Mouse (Mus musculus): ENCODE results near the gene Pxdn. TPM values are rescaled to one million over a fixed set of nuclear protein-coding genes. Genes with fewer than 3 reads are reported as not detected.

Gene Pxdn
- polyA plus RNA-seq, 1 experiment: 9.4 TPM

DNA sequence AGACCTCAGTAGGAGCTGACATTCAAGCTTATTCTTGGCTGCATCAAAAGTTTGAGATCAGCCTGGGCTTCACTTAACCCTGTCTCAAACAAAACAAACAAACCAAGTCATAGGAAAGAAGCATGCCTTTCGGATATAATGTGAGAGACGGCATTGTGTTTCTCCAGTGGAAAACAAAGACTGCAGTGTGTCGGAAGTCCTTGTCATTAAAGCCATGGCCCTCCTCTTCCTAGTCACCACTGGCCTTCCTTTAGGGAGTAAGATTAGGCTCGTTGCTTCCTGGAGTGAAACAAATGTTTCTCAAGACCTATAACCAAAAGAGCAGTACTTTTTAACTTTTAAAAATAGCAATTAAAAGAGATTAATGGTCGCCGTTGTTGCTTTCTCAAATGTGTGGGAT, 13.6 kb downstream of the Pxdn start:
- DNase-seq (ENCODE audit: low read depth, low spot score): no peak
- 43% methylated on average over 6 of the region's 6 CpGs for WGBS

DNA sequence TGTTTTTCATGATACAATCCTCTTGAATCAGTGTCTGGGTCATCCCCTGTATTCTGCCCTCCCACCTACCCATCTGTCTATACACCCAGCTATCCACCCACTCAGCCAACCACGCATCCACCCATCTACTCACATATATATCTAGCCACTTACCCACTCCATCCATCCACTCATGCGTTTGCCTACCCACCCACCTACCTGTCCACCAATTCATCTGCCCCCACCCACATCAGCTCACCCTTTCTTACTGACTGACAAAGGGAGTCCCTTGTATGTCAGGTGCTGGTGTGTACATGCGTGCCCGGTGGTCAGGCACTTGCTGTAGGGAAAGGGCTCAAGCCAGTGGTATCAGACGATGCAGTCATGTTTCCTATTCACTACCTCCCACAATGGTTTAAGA, 14.1 kb downstream of the Pxdn start:
- whole genome bisulfite sequencing: 77% methylated on average over 5 of the region's 5 CpGs
- no peak for DNase-seq (ENCODE audit: low read depth, low spot score)

DNA sequence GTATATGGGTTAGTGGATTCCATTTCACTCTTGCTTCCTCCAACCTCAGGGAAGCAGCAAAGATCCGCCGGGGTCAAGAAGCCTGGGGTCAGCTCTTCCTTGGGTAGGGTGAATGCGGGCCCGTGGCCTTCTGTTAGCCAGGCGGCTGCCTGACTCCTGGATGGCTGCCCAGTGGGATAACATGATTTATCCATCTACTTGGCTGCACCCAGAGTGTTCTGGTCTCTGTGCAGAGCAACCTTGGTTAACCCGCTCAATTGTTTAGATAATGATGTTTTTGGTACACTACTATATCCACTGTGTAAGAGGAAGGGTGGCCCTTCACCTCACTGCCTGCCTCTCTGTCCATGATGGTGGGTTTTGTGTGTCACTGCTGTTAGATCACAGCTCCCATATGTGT, 14.7 kb downstream of the Pxdn start:
- 63% methylated on average over 6 of the region's 6 CpGs for WGBS
- DNase-seq (ENCODE audit: low read depth, low spot score): no peak

DNA sequence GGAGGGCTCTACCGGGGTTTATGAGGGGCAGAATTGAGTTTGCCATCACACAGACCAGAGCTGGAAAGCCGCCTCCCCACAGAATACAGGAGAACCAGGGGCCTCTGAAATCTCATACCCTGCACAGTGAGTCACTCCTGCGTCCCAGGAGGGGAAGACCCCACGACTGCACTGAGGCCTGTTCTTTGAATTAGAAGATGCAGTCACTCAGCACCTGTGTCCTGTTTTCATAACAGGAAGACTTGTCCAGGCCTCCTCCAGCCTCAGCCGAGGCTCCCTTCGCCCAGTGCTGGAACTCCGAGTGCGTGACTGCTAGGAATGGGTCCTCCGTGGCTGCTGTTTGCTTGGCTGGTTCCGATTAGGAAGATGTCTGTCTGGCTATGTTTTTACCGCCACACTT, 16.6 kb downstream of the Pxdn start:
- DNase-seq (ENCODE audit: low read depth, low spot score): no peak
- WGBS: 56% methylated on average over 11 of the region's 11 CpGs

DNA sequence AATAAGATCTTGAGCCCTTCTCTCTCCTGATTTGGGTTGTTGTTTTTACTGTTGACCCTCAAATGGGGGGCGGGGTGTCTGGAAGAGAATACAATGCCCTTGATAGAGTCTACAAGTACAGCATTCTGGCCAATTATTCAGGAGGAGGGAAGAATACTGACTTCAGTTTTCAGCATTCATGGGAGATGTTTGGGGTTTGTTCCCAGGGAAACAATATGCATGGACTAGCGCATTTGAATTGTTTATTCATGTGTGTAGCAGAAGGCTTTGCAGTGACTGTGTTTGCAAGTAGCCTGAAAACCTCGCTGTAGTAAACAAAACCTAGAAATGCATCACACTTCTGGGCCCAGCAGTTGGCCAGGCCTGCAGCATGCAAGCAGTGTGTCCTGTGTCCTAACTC, 17.1 kb downstream of the Pxdn start:
- no peak for DNase-seq (ENCODE audit: low read depth, low spot score)
- 69% methylated on average over 3 of the region's 3 CpGs for WGBS

DNA sequence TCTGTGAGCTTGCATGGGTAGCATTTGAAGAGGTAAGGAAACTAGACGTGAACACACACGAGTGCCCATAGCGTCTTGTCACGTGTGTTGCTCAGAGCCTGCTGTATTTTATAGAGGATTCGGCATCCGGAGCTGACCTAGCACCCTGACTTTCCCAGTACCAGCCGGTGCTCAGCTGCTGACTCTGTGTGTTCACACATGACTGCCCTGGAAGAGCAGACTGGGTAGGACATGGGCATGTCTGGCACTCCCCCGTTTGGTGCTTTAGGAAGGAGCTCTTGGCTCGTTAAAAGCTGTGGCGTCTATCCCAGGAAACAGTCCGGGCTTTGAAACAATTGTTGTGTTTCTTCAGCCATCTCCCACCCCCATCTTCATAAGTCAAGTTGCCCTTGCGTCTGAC, 19.6 kb downstream of the Pxdn start:
- DNase-seq (ENCODE audit: low read depth, low spot score): no peak
- 66% methylated on average over 12 of the region's 12 CpGs for WGBS

DNA sequence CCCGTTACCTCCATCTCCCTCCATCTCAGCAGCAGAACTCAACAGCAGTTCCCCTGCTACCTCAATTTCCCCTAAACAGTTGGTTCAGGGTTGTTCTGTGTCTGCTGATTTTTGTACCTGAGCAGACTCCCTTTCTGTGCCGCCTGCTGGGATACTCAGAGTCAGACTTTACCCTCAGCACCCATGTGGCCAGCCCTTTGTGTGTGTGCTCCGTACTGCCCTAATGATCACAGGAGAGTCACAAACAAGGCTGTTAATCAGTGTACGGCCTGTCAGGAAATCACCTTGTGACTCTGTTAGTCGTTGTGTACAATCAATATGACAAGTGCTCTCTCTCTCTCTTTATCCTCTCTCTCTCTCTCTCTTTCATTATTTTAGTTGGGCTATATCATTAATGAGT, 21.2 kb downstream of the Pxdn start:
- DNase-seq (ENCODE audit: low read depth, low spot score): no peak
- WGBS: 67% methylated on average over 5 of the region's 5 CpGs

DNA sequence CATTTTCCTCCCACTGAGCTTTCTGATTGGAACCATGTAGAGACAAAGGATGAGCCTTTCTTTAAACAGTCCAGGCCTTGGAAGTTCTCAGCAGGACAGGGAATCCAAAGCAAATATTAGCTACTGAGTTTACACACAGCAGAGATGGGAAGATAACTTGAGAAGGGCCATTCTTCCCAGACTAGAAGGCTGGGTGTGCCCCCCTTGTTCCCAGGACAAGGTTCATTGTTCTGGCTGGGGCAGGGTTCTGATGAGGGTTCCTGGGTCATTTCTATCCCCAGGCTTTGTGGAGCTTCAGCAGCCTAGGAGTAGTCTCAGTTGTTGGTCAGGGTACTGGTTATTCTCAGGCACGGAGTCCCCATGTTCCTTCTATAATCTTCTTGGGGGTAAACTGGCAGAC, 23.6 kb downstream of the Pxdn start:
- DNase-seq (ENCODE audit: low read depth, low spot score): no peak
- WGBS: 63% methylated on average over 1 of the region's 1 CpGs

DNA sequence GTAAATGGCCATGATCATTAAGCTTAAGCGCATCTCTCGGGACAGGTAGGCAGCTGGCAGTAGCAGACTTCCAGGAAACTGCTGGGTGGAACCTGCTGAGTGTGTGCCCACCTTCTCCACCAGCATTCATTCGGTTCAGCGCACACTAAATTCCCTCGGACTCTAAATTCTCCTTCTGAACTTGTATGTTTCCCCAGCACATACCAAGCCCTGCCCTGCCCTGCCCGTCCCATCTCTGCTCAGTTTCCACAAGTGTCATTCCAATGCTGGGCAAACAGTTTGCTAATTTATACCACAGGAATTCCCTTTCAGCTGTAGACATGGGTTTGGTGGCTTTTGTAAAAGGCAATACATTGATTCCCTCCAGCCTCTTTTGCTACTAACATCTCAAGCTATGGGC, 27.6 kb downstream of the Pxdn start:
- DNase-seq (ENCODE audit: low read depth, low spot score): no peak
- WGBS: 53% methylated on average over 6 of the region's 6 CpGs

DNA sequence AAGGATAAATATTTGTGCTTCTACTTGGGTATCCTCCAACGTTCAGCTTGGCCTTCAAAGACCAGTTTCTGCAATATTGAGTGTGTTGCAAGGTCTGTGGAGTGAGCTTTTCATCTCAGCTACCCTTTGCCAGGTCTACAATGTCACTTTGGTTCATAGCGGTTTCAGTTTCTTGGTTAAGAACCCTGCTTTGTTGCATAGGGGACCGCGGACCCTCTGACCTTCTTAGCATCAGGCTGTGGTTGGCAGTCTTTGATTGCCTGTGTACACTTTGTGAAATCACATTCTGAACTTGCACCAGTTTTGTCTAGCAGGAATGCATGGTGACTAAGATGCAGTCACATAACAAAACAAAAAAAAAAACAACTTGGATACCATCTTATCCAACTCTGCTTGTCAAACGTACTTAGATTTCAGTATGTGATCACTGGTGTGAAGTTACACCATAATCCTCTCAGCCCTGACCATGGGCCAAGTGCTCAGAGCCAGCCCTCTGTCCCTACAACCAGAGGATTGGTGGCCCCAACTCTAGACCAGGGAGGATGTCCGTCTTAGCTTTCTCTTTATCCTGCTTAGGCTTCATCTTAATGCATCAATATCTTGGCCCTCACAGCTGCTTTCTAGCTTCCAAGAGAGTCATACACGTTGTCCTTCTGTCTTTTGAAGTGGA, 34.5 kb downstream of the Pxdn start:
- 72% methylated on average over 7 of the region's 7 CpGs for WGBS
- DNase-seq (ENCODE audit: low read depth, low spot score): no peak

DNA sequence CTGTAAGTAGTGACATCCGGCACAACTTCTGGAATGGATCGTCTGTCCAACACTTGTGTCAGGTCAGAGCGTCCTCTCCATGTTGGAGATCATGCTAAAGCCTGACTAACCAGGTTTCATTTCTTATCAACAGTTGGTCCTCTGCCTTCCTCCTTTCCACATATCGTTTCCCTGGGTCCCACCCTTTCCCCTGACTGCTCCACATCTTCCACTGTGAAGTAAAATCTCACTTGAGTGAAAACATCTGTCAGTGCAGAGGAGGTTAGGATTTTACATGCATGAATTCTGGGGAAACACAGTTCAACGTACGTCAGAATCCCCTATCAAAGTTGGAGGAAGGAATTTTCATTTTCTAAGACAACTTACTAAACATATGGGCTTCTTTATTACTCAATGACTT, 35.1 kb downstream of the Pxdn start:
- WGBS: 67% methylated on average over 6 of the region's 6 CpGs
- DNase-seq (ENCODE audit: low read depth, low spot score): no peak

DNA sequence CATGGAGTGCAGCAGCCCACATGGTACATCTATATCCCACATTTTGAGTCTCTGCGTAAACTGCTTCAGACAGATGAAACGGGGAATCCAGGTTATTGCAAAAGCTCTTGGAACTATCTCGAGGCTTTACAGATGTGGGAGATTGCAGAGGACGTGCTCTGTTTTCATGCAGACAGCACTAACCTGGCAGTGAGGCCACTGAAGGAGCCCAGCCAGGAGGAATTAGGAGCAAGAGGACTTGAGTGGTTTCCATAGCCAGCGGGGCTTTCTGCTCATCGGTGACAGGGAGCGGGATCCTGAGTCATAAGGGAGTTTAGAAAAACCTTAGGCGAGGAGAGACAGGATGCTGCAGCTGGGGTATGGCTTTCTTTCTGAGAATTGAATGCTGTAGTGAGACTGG, 42.7 kb downstream of the Pxdn start:
- WGBS: 78% methylated on average over 8 of the region's 8 CpGs
- no peak for DNase-seq (ENCODE audit: low read depth, low spot score)

DNA sequence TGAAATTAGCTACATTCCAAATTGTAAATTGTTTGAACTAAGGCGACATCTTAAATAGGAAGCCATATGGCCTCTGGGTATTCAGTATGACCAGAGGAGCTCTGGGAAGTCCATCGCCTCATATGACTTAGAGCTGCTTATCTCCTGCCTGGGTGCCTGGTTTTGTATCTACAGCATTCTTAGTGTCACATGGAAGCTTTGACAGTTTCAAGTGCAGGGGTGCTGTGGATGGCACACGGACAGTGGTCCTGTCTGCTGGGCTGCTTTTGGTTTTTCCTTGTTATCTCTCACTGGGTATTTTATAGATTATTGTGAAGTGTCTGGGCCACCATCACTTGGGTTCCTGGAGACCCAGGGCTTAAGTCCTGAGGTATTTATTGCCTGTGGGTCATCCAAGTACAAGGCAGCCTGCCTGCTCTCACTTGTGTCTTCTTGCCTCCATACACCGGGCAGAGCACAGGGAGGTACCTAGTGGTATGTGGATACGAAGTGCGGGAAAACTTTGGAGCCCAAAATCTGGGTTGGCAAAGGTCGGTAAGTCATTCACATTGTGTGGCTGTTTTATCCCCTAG, 44.4 kb downstream of the Pxdn start:
- WGBS: 89% methylated on average over 7 of the region's 7 CpGs
- DNase-seq (ENCODE audit: low read depth, low spot score): no peak

DNA sequence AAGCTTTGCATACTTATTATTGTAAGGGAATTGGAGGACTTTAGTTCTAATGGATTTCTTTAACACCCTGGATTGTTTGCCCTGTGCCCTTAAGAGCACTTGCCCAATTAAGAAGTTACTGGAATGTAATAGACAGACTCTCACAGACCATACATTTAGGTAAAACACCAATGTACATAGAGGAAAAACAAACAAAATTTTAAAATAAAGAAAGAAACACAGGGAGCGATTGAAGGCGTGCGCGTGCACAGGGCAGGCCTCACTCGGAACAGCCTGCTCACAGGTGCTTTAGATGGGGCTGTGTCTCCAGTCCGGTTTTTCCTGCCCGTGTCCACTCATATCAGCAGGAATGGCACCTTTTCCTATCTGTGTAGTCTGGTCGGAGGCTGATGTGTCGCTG, 45.8 kb downstream of the Pxdn start:
- no peak for DNase-seq (ENCODE audit: low read depth, low spot score)
- WGBS: 93% methylated on average over 9 of the region's 9 CpGs

DNA sequence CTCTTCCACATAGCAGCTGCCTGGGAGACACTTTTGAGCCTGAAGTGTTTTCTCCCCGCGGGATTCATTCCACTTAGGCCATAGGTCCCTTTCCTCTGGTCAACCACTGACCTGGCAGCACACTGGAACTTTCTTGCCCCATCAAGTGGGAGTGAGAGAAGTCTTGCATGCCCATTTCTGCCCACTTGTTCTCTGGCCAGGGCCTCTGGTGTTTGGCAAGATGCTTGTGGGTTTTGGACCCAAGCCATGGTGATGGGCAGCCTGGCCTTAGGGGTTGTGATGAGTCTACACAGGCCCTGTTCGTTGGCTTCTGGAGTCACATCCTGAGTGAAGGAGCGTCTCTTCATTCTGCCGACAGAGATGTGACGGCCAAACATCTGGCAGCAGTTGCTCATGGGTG, 47.7 kb downstream of the Pxdn start:
- no peak for DNase-seq (ENCODE audit: low read depth, low spot score)
- WGBS: 87% methylated on average over 6 of the region's 6 CpGs

DNA sequence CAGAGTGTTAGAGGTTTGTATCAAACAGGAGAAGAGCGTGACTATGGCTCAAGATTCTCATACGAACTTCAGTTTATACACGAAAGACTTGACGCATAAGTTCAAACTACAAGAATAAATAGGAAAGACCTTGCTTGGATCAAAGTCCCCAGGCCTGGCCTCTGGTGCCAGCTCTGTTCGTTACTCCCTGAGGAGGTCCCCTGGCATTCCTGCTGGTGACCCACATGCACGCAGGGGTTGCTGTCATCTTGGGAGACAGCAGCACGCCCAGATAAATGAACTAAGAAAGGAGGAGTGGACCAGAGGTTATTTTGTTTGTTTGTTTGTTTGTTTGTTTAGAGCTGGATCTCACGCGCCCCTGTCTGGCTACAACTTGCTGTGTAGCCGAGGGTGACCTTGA, 48.8 kb downstream of the Pxdn start:
- DNase-seq (ENCODE audit: low read depth, low spot score): no peak
- 80% methylated on average over 10 of the region's 10 CpGs for WGBS

DNA sequence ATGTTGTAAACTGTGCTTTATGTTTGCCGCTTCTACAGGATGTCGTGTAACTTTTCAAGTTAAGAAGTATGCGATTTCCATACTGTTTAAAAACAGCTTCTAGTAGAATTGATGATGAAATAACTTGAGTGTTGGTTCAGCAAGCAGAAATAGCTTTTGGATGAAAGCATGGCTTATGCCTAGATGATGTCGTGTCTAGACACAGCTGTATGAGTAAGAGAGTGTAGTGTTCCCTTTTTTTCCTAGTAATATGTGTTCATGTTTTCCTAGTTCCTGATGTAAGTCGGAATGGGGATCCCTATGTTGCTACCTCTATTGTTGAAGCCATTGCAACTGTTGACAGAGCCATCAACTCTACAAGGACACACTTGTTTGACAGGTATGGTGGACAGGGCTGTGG, 61.5 kb downstream of the Pxdn start:
- DNase-seq (ENCODE audit: low read depth, low spot score): no peak
- 81% methylated on average over 5 of the region's 5 CpGs for WGBS

DNA sequence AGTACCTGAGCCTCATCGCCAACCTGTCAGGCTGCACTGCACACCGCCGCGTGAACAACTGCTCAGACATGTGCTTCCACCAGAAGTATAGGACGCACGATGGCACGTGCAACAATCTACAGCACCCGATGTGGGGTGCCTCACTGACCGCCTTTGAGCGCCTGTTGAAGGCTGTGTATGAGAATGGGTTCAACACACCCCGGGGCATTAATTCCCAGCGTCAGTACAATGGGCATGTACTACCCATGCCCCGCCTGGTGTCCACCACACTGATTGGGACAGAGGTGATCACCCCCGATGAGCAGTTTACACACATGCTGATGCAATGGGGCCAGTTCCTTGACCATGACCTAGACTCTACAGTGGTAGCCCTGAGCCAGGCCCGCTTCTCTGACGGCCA, 64.5 kb downstream of the Pxdn start:
- 95% methylated on average over 16 of the region's 16 CpGs for WGBS
- no peak for DNase-seq (ENCODE audit: low read depth, low spot score)

DNA sequence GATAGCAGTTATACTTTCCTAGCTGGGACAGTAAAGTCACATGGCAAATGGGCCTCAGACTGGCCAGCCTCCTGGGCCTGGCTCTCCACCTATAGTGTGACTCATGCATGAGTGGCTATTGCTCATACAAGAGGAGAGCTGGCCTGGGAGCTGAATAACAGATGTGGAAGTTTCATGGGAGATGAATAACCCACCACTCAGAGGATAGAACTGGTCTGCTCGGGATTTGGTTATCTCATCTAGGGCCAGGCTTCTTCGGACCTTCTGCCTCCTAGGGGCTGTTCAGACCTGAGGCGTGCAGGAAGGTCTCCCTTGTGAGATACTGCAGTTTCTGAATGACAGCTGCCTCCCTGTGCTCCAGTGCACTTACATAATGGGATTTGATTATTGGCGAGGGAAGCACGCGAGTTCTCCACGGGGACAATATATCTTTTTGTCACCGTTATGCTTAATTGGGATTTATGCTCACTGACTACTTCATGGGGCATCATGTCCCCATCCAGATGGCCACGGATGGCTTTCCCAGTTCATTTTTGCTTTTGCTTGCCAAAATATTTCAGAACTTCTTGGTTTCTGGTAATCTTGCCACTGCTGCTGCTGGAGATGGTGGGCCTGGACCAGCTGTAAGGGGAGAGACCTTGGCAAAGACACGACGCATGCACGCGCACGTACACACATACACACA, 66.4 kb downstream of the Pxdn start:
- 82% methylated on average over 14 of the region's 14 CpGs for WGBS
- no peak for DNase-seq (ENCODE audit: low read depth, low spot score)

DNA sequence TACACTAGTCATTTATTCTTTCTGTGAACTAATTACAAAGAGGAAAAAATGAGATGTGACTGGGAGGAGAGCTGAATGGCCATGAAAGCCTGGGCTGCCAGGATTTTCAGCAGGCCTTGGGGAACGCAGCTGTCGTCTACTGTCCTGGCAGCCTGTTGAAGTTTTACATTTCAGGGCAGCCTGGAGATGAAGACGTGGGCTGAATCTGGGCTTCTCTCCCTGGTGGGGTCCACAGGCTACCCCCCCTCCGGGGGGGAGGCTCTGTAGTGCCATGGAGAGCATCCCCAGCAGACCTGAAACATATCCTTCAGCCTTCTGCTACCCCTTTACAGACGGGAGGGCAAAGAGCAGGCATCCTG, 66.9 kb downstream of the Pxdn start:
- WGBS: 73% methylated on average over 5 of the region's 5 CpGs
- DNase-seq (ENCODE audit: low read depth, low spot score): no peak

DNA sequence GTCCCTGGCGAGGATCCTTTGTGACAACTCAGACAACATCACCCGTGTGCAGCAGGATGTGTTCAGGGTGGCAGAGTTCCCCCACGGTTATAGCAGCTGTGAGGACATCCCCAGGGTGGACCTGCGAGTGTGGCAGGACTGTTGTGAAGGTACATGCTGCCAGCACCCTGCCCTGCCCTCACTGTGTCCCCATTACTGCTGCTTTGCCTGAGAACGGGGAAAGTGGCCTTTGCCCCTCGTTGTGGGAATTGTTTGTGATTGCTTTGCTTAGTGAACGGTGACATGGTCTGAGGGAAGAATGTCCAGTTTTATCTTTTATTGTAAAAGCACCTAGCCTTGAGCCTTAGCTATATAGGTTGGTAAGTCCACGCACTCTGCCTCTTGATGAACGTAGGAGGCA, 69.2 kb downstream of the Pxdn start:
- no peak for DNase-seq (ENCODE audit: low read depth, low spot score)
- 43% methylated on average over 9 of the region's 9 CpGs for WGBS

DNA sequence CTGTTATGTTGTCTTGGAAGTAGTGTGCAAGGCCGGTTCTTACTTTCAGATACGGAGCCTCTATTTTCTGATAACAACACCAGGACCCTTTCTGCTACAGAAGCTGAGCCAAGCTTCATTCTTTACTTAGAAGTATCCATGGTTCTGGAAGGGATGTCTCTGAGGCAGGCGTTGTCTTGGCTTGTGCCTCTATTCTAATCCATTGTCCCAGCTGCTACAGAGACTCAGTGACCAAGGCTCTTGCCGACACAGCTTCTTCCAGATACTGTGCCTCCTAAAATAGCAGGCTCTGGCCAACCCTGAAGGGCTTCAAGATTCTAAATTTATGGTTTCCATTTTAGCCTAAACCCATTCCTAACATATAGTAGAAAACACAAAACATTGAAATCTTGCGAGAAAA, 71.3 kb downstream of the Pxdn start:
- WGBS: 82% methylated on average over 5 of the region's 5 CpGs
- DNase-seq (ENCODE audit: low read depth, low spot score): no peak

Data from large intestine, adult 2 months (tissue).